Mouse (Mus musculus): ENCODE measurements around the gene Wdr48.

Wdr48 gene

DNA sequence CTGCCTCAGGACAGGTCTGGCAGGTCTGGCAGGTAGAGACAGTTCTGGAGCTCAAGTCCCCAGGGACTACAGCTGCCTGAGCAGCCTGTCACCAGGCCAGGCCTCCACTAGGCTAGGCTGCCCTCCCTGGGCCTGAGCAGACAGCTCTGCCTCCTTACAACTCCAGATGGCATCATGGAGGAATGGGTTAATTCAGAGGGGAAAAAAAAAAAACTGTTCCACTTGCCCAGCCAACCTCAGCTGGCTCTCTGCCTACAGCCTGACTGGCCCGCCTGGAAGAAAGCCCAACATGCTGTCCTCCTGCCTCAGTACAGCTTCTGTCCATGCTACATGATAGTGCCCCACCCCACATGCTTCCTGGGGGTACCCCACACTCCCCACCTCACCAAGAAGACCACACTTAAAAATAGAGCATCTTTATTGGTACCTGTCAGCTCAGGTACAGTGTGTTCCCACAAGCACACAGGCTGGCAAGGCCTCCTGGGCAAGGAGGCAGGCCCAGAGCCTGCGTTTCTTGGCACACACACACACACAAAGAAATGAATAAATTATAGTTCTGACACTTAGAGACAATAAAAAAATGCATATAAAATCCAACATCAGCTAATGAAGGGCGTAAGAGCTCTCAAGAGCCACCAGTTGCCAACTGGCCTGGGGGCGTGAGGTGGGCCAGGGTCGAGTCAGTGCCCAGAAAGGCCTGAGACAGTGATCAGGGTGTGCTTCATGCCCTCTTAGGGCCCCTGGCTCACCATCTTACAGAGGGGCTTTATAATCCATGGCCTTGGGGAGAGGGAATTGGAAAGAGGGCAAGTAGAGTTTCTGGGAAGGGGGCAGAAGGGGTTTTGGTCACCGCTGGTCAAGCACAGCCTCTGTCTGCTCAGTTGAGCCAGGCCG lies 76.3 kb downstream of the Wdr48 start:
- no peak for DNase-seq

DNA sequence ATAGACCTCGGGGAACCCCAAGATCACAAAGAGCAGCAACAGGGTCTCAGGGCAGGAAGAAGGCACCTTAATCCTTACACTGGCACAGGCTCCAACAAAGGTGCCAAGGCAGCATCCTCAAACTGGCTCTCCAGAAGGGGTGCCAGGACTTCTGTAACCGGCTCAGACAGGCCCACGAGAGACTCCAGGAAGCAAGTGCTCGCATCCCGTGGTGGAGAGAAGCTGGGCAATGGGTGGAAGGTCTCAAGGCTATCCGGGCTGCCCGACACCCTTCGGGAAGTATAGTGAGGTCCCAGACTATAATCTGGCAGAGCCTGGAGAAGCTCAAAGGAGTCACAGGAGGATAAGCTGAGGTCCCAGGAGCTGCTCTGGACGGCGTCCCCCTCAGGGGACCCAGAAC lies 77.5 kb downstream of the Wdr48 start:
- DNase-seq = no peak

DNA sequence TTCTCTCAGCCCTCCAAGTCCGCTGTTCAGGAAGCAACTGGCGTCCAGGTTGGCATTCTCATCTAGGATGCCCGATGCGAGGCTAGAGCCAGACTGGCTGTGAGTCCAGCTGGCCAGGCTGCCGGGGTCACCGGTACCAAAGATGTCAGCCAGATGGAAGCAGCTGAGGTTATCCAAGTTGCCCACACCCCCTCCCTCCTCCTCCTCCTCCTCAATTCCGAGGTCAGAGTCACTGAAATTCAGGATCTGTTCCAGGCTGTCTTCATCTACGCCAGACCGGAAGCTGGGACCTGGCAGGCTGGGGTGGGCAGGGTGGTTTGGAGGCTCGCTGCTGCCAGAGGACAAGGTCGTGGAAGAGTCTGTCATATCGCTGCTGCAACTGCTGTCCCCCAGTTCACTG lies 77.9 kb downstream of the Wdr48 start:
- DNase-seq = no peak

GRCm38 (mm10) chr9:119973281-119973680 lies 78.6 kb downstream of the Wdr48 start:
- DNase-seq = no peak

- DNase-seq = no peak
These were observed 79.3 kb downstream of the Wdr48 start for GRCm38 (mm10) chr9:119973869-119974520.

- DNase-seq = no peak
These were observed 79.9 kb downstream of the Wdr48 start for GRCm38 (mm10) chr9:119974609-119975008.

GRCm38 (mm10) chr9:119975286-119975685 lies 80.6 kb downstream of the Wdr48 start:
- no peak for DNase-seq

All from right cerebral cortex, postnatal 25 days (tissue).